Mouse (Mus musculus) limb, embryonic 11.5 days (tissue): ENCODE results near the gene Rbfox2. TPM values are rescaled to one million over a fixed set of nuclear protein-coding genes. Genes with fewer than 3 reads are reported as not detected.

Source experiments
- ATAC-seq: fragments of 200-750 bp; cut with Nextera tagmentation; 2 replicates; pipeline ENCODE4 v1.8.0; 2017; ENCODE audit warnings: low read depth; ENCODE audit not compliant: insufficient number of reproducible peaks, low FRiP score, low TSS enrichment
- DNase-seq: peaks from one replicate; pipeline ENCODE4 v3.0.0-alpha.2; 2015; ENCODE audit warnings: low spot score
- H3K27ac ChIP-seq: fragments of 300-500 bp; sonication (generic); replicated peaks from 2 replicates; pipeline ENCODE4 v1.5.1; 2014; ENCODE audit warnings: low read depth, mild to moderate bottlenecking, low read length
- H3K27me3 ChIP-seq: fragments of 300-500 bp; sonication (generic); 2 replicates; pipeline ENCODE4 v1.6.1; 2014; ENCODE audit warnings: mild to moderate bottlenecking, low read length, mixed read lengths; ENCODE audit not compliant: control insufficient read depth, insufficient read depth
- H3K36me3 ChIP-seq: fragments of 300-500 bp; sonication (generic); 2 replicates; pipeline ENCODE4 v1.6.1; 2014; ENCODE audit warnings: mild to moderate bottlenecking, low read length, moderate library complexity, mixed read lengths; ENCODE audit not compliant: control insufficient read depth, insufficient read depth
- H3K4me1 ChIP-seq: fragments of 300-500 bp; sonication (generic); 2 replicates; pipeline ENCODE4 v1.6.1; 2014; ENCODE audit warnings: low read length, mixed read lengths; ENCODE audit not compliant: control insufficient read depth, insufficient read depth
- H3K4me2 ChIP-seq: fragments of 300-500 bp; sonication (generic); 2 replicates; pipeline ENCODE4 v1.6.1; 2014; ENCODE audit warnings: low read depth, mild to moderate bottlenecking, moderate library complexity; ENCODE audit not compliant: severe bottlenecking
- H3K4me3 ChIP-seq: fragments of 300-500 bp; sonication (generic); 2 replicates; pipeline ENCODE4 v1.5.1; 2014; ENCODE audit warnings: low read depth, low read length
- H3K9ac ChIP-seq: fragments of 300-500 bp; sonication (generic); 2 replicates; pipeline ENCODE4 v1.6.1; 2014; ENCODE audit warnings: mild to moderate bottlenecking, low read length
- H3K9me3 ChIP-seq: fragments of 300-500 bp; sonication (generic); 2 replicates; pipeline ENCODE4 v1.6.1; 2016; ENCODE audit warnings: low read length; ENCODE audit not compliant: control insufficient read depth
- WGBS: fragments of 180-500 bp; shearing (Covaris S2); extraction: QIAGEN DNeasy Blood & Tissue Kit; methylation state at CpG from one replicate; pipeline ENCODE4 v1.1.7; 2014; 5-methylcytosine and 5-hydroxymethylcytosine counted together
- polyA plus RNA-seq: library from polyadenylated mRNA; unstranded; fragments of >200 nt; fragmentation: Nextera tagmentation; extraction: Ambion mirVana; gene quantifications from 2 replicates; pipeline ENCODE4 v1.2.1, GENCODE M21; 2014

Rbfox2 gene
- polyA plus RNA-seq, 1 experiment from 2014 or later, result 71.5 TPM

DNA sequence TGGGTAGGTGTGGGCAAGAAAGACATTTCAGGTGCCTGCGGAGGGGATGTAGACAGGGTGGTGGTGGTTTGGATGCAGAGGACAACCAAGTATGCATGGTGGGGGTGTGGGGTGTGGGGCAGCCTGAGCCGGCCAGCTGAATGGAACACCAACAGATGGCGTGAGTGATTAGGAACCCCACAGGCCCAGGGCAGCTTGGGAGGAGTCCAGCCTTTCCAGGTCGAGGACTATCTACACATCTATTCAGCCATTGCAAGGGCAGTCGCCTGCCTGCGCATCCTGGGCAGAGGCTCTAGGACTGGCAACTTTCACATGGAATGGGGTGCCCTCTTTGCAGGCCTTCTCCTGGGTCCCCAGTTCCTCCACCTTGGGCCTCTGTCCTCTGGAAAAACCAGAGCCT lies 272.3 kb downstream of the Rbfox2 start:
- no peaks in the 10 kb centered on the region for H3K9me3 ChIP-seq
- ATAC-seq, result no peak
- H3K36me3 ChIP-seq, result no peaks in the 10 kb centered on the region
- no peak for DNase-seq
- 75% methylated on average over 6 of the region's 6 CpGs for WGBS
- no peak overlapping the region for H3K27ac ChIP-seq
- no peaks in the 10 kb centered on the region for H3K27me3 ChIP-seq
- H3K4me3 ChIP-seq, result no peak overlapping the region
- peaks cover 21% of the 10 kb centered on the region for H3K4me1 ChIP-seq
- no peak overlapping the region for H3K9ac ChIP-seq
- no peak overlapping the region for H3K4me2 ChIP-seq

DNA sequence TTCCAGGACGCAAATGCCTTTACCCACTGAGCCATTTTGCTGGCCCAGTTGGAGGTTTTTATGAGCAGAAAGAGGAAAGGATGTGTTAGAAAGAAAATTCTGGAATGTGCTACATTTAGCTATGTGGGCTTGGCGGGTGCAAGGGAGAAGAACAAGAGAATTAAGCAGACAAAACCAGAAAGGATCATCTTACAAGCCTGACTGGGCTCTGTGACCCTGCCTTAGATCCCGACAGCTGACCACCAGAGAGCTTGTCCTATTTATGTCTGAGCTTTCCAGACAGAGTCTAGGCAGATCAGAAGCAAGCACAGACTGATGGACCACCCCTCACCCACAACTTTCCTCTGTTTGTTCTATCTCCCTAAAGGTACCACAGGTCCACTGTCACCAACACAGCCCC lies 275.5 kb downstream of the Rbfox2 start:
- Histone ChIP-seq H3K9ac (no peak overlapping the region), H3K9me3 (no peaks in the 10 kb centered on the region), H3K27ac (no peak overlapping the region), H3K4me1 (peaks cover 3% of the 10 kb centered on the region; the same call in 1 of the 2 replicates), H3K4me2 (no peak overlapping the region), H3K27me3 (no peaks in the 10 kb centered on the region), H3K36me3 (no peaks in the 10 kb centered on the region), H3K4me3 (no peak overlapping the region)
- WGBS, result 40% methylated on average over 3 of the region's 3 CpGs
- DNase-seq (no peak), ATAC-seq (no peak)

DNA sequence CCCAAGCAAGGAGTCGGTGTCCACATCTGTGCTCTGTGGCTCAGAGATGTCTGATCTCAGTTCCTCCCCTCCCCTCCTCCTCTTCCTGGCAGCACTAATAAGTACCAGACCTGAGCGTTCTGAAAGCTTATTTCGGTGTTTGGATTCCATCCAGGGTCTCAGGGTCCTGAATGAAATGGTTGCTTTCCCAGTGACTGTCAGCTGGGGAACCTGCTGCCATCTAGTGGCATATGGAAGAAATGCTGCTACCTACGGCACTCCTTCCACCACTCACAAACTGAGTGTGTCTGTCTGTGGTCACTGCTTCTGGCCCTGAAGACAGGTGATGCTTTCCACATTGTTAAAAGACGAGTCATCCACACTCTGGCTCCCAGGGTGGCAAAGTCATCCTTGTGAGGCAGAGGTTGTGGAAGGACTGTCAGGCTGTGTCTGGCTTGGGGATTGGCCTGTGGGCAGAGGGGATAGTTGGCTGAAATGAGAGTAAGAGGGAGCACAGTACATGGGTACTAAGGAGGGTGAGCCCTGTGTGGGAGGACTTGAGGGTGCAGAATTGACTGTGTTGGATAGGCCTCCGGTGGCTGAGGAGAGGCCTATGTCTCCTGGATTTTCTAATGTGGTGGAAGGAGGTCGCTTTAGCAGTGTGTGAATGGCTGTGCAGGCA lies 277.3 kb downstream of the Rbfox2 start:
- Histone ChIP-seq H3K36me3 (no peaks in the 10 kb centered on the region), H3K9ac (peak overlapping the region; percentile 40), H3K9me3 (no peaks in the 10 kb centered on the region), H3K4me2 (no peak overlapping the region; the same call in 1 of the 2 replicates), H3K27ac (no peak overlapping the region; the same call in 1 of the 2 replicates), H3K4me3 (no peak overlapping the region), H3K4me1 (peaks cover 3% of the 10 kb centered on the region; the same call in 1 of the 2 replicates), H3K27me3 (no peaks in the 10 kb centered on the region)
- 25% methylated on average over 7 of the region's 7 CpGs for WGBS
- ATAC-seq (peak; percentile 69), DNase-seq (peak; percentile 87)

Other genes with a start within 250 kb of the Rbfox2 start
- not detected in 2 replicates for gene Apol7a, start 92.1 kb upstream of the Rbfox2 start, polyA plus RNA-seq
- not detected in 2 replicates for gene Apol9a, start 104.1 kb upstream of the Rbfox2 start, polyA plus RNA-seq
- not detected in 2 replicates for gene Apol7b, start 140.5 kb upstream of the Rbfox2 start, polyA plus RNA-seq
- not detected in 2 replicates for gene Apol10a, start 170.0 kb upstream of the Rbfox2 start, polyA plus RNA-seq
- not detected in 2 replicates for gene Apol11a, start 201.3 kb upstream of the Rbfox2 start, polyA plus RNA-seq
- not detected in 2 replicates for gene Apol7c, start 226.3 kb upstream of the Rbfox2 start, polyA plus RNA-seq